Mouse (Mus musculus): Measurements from ENCODE around the gene Prkce.

DNA sequence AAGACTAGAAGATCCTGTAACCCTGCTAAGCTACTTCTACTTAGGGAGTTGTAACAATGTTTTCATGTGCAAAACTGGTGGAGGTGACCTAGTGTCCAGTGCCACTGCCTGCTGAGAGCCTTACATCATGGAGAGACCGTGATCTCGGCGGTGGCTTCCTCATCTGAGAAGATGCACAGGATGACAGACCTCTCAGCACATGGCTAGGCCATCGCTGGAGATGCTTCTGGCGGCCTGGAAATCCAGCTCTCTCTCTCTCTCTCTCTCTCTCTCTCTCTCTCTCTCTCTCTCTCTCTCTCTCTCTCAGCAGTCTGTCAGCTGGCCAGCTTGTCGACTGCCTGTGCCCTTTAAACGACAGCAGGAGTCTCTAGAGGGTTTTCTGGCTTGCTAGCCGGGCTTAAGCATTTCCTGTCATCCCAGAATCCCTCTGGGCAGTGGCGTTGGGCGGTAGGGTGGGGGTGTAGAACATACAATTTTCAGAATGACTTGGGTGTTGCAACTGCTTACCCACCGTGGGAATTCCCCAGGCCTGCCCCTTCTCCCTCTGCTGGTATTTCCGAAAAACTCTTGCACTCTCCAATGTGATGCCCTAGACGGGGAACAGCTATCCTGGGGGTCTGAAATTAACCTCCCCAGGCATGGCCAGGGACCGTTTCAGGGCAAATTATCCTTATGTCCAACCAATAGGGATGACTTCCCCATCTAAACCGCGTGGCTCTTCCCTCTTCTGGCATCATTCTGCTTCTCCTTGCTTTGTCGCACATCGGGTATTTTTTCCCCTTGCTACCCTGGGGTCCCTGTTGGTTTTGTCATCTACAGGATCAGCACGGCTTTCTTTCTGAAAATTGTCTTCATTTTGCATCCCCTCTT is 340.0 kb downstream of the Prkce start:
- TF ChIP-seq POLR2A (IDR thresholded peaks at IDR 0.05; ENCODE audit: low read depth, low read length) (no peak), CTCF (IDR thresholded peaks at IDR 0.05; ENCODE audit: extremely low read depth, insufficient read length, insufficient replicate concordance, low read depth, low read length) (no peak)

Measured in small intestine, adult 2 months (tissue).